Mouse (Mus musculus): ENCODE measurements around the gene Sms. TPM values are rescaled to one million over a fixed set of nuclear protein-coding genes. Genes with fewer than 3 reads are reported as not detected.

Gene Sms
- polyA plus RNA-seq, 1 experiment from 2014 or later = 31.2 TPM

DNA sequence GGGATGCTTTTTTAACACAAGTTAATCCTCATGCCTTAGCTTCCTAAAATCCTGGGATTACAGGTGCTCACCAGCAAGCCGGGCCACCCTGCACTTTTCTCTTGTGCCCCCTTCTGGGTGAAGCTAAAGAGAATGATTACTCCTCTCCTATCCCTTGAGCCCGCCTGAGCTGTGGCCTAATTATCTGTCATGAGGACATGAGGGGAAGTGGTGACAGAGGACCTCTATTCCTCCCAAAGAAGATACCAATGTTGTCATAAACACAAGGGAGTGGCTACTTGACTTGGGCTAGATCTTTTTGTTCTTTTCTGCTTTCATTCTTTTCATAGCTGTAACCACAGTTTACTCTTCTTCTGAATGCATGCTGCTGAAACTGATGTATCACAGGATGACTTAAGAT, 9.2 kb downstream of the Sms start:
- 45% methylated on average over 2 of the region's 2 CpGs for WGBS (ENCODE audit: insufficient replicate concordance)
- Histone ChIP-seq H3K9ac (no peak overlapping the region), H3K4me3 (no peak overlapping the region), H3K4me1 (no peaks in the 10 kb centered on the region), H3K36me3 (no peaks in the 10 kb centered on the region), H3K4me2 (no peak overlapping the region), H3K27ac (no peak overlapping the region), H3K9me3 (replicated peaks) (no peaks in the 10 kb centered on the region), H3K27me3 (replicated peaks) (no peaks in the 10 kb centered on the region)
- ATAC-seq = no peak

DNA sequence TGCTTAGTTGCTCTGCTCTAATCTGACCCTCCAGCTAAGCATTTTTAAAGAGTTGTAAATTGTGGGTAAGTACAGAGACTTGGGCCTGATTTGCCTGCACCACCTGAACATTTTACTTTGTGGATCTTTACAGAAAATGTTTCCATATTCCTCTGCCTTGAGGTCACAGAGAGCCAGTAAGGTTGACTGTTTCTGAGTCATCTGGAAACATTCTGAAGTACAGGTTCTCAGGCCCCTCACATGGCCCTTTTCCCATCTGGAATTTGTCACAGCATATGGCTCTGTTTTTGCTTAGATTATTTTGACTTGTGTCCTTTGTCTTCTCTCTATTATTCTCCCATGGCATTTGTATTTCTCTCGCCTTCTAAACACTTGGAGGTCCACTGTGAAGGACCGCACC, 10.2 kb downstream of the Sms start:
- H3K27me3 ChIP-seq (replicated peaks) = no peaks in the 10 kb centered on the region
- H3K9ac ChIP-seq = no peak overlapping the region
- no peaks in the 10 kb centered on the region for H3K36me3 ChIP-seq
- WGBS (ENCODE audit: insufficient replicate concordance) = 70% methylated on average over 2 of the region's 2 CpGs
- H3K27ac ChIP-seq = no peak overlapping the region
- H3K9me3 ChIP-seq (replicated peaks) = no peaks in the 10 kb centered on the region
- no peak for ATAC-seq
- no peak overlapping the region for H3K4me3 ChIP-seq
- no peaks in the 10 kb centered on the region for H3K4me1 ChIP-seq
- no peak overlapping the region for H3K4me2 ChIP-seq

DNA sequence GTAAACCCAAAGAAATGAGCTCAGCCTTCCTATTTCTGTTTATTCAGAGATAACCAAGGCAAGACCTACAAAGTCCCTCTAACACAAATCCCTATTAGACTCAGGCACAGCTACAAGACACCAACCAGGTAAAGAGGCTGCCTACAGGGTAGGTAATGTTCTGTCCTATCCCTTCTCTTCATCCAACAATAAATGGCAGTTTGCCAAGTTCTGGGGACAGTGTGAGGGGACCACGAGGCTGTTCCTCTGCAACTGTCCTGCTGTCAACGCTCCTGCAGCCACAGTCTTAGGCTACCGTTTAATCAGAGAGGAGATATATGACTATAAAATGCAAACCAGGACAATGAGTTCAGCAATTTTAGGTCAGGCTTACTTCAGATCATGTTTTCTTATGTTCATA, 14.8 kb downstream of the Sms start:
- H3K36me3 ChIP-seq = no peaks in the 10 kb centered on the region
- no peak overlapping the region for H3K4me2 ChIP-seq
- H3K9ac ChIP-seq = no peak overlapping the region
- no peaks in the 10 kb centered on the region for H3K9me3 ChIP-seq (replicated peaks)
- H3K4me1 ChIP-seq = no peaks in the 10 kb centered on the region
- H3K27ac ChIP-seq = no peak overlapping the region
- no peak overlapping the region for H3K4me3 ChIP-seq
- no peaks in the 10 kb centered on the region for H3K27me3 ChIP-seq (replicated peaks)
- ATAC-seq = no peak
- WGBS (ENCODE audit: insufficient replicate concordance) = 58% methylated on average over 3 of the region's 3 CpGs

DNA sequence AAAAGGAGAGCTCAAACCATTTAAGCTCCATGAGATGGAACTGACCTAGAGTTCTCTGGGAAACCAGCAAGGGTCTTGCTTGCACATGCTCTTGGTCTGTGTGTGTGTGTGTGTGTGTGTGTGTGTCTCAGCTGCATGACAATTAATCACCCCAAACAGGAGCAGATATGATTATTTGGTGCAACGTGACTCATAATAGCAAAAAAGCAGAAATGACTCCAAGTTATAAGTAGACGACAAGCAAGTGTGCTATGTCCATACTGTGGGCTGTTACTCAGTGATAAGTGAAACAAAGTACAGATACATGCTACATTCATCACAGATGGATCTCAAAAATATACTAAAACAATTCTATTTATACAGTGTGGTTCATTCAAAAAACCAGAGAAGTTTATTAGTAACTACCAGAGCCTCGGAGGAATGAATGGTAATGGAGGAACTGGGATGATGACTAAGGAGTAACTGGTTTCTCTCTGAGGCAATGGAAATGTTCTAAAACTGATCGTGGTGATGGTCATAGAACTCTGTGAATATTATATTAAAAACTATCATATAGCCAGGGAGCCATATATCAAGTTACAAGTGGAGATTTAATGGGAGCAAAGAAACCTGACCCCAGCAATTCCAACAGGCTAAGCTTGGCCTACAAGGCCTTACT, 15.8 kb downstream of the Sms start:
- Histone ChIP-seq H3K27me3 (replicated peaks) (no peaks in the 10 kb centered on the region), H3K27ac (no peak overlapping the region), H3K36me3 (no peaks in the 10 kb centered on the region), H3K4me3 (no peak overlapping the region), H3K9me3 (replicated peaks) (no peaks in the 10 kb centered on the region), H3K4me1 (no peaks in the 10 kb centered on the region), H3K9ac (no peak overlapping the region), H3K4me2 (no peak overlapping the region)
- WGBS (ENCODE audit: insufficient replicate concordance) = 66% methylated on average over 4 of the region's 4 CpGs
- ATAC-seq = no peak

DNA sequence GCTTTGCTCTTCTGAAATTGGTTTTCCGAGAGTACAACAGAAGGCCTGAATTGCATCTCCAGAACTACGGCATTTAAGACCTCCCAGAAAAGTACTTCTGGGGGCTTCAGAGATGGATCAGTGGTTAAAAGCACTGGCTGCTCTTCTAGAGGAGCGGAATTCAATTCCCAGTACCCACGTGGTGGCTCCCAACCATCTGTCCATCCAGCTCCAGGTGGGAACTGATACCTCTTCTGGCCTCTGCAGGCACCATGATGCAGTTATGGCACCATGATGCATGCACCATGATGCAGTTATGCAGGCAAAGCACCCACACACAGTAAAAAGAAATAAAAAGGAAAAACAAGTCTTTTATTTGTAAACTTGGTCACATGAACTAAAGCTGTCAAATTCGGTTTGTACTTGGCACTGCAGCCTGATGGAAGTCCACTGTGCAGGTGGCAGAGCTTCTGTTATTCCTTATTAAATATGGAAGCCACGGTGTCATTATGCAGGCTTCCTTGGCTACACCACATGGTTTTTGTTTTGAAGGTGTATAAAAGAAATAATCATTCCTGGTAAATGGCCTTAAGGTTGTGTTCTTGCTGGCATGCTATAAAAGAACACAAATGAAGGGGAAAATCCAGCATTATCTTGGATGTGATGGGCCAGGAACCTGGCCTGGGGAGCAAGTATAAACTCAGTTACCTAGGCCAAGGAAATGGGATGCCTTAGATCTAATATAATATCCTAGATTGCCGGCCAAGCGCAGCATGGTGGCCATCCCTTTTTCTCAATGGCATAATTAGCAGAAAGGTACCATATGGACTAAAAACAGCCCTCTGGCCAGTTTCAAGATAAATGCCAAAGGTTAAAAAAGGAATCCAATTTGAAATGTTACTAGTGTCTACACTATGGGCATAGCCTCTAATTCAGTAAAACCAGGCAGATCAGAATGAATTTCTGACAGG, 20.1 kb downstream of the Sms start:
- WGBS (ENCODE audit: insufficient replicate concordance) = 80% methylated on average over 8 of the region's 8 CpGs
- Histone ChIP-seq H3K4me3 (no peak overlapping the region), H3K27me3 (replicated peaks) (no peaks in the 10 kb centered on the region), H3K9me3 (replicated peaks) (no peaks in the 10 kb centered on the region), H3K4me2 (no peak overlapping the region), H3K36me3 (no peaks in the 10 kb centered on the region), H3K27ac (no peak overlapping the region), H3K9ac (no peak overlapping the region), H3K4me1 (no peaks in the 10 kb centered on the region)
- no peak for ATAC-seq

DNA sequence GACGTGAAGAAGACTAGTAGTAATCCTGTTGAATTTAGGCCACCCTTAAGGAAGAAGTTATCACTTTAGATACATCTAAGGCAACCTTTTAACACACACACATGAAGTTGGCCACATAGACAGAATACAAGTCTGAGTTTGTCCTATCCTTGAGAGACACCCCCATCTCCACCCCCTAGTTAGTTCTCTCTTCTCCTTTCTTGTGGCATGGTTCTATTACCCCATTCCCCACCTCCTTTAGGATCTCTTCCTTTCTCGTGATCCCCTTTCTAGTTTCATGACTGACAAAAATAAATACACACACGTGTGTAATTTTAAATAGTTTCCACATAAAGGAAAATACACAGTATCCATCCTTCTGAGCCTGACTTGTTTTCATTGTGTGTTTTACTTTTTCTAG, 23.3 kb downstream of the Sms start:
- WGBS (ENCODE audit: insufficient replicate concordance) = 76% methylated on average over 3 of the region's 3 CpGs
- no peak overlapping the region for H3K27ac ChIP-seq
- no peaks in the 10 kb centered on the region for H3K27me3 ChIP-seq (replicated peaks)

DNA sequence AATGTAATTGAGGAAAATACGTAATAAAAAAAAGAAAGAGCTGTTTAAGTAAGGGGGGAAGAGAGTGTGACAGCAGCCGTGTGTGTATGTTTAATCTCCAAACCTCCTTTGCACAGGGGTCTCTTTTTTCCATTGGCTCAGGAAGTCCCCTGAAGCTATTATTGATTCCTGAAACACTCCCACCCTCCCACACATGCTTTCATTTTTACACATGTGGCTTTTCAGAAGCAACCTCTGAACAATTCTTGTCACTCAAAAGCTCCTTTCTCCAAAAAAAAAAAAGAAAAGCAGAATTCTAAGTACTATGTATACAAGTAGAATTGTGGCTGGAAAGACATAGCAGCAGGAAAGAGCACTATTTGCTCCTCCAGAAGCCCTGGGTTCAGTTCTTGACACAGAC, 24.0 kb downstream of the Sms start:
- ATAC-seq = no peak
- 78% methylated on average over 2 of the region's 2 CpGs for WGBS (ENCODE audit: insufficient replicate concordance)

More for the DNA sequence above, 23.3 kb downstream of the Sms start:
- Histone ChIP-seq H3K4me3 (no peak overlapping the region), H3K4me1 (no peaks in the 10 kb centered on the region), H3K9ac (no peak overlapping the region), H3K9me3 (replicated peaks) (no peaks in the 10 kb centered on the region), H3K4me2 (no peak overlapping the region), H3K36me3 (peaks cover 5% of the 10 kb centered on the region; the same call in 1 of the 2 replicates)
- ATAC-seq = no peak

DNA sequence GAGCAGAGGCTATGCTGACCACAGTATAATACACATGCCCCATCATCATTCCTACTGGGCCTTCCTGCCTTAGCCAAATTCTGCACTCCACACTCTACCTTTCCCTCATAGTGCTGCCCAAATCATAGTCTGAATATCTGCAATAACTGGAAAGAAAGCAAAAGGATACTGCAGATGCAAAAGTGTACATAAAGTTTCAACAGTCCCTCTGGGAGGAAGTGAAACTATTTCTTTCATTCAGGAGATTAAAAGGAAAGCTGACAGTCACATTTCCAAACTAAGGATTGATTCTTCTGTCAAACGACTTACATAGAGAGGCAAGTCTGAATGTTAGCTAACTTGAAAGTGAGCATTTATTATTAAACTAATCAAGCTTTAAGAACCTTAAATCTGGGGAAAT, 26.1 kb downstream of the Sms start:
- WGBS (ENCODE audit: insufficient replicate concordance) = 49% methylated on average over 1 of the region's 1 CpGs
- Histone ChIP-seq H3K9me3 (replicated peaks) (no peaks in the 10 kb centered on the region), H3K27ac (no peak overlapping the region)

More for the DNA sequence above, 24.0 kb downstream of the Sms start:
- no peaks in the 10 kb centered on the region for H3K27me3 ChIP-seq (replicated peaks)
- no peak overlapping the region for H3K9ac ChIP-seq
- peaks cover 5% of the 10 kb centered on the region; the same call in 1 of the 2 replicates for H3K36me3 ChIP-seq
- no peak overlapping the region for H3K4me3 ChIP-seq
- no peaks in the 10 kb centered on the region for H3K9me3 ChIP-seq (replicated peaks)
- H3K4me2 ChIP-seq = no peak overlapping the region
- no peaks in the 10 kb centered on the region for H3K4me1 ChIP-seq
- H3K27ac ChIP-seq = no peak overlapping the region

DNA sequence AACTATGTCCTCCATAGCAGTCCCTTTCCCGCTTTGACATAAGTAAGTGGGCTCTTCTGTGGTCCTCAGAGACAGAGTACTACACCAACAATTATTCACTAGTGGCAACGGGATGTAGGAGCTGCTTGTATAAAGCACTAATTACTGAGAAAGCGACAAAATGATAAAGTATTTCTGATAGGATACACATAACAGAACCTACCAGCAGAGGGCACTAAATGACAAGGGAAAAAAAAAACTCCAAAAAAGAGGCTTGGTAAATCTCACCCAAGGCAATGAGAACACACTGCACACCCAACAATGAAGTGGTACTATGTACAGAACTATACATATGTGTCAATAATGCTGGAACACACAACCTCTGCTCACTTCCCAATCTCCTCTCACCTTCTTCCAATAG, 29.4 kb downstream of the Sms start:
- Histone ChIP-seq H3K27me3 (replicated peaks) (no peaks in the 10 kb centered on the region), H3K9ac (no peak overlapping the region), H3K9me3 (replicated peaks) (no peaks in the 10 kb centered on the region), H3K4me2 (no peak overlapping the region), H3K36me3 (peaks cover 8% of the 10 kb centered on the region), H3K27ac (no peak overlapping the region), H3K4me3 (no peak overlapping the region), H3K4me1 (no peaks in the 10 kb centered on the region)
- no peak for ATAC-seq
- 60% methylated on average over 3 of the region's 3 CpGs for WGBS (ENCODE audit: insufficient replicate concordance)

More for the DNA sequence above, 26.1 kb downstream of the Sms start:
- H3K4me1 ChIP-seq = no peaks in the 10 kb centered on the region
- no peak overlapping the region for H3K9ac ChIP-seq
- peaks cover 5% of the 10 kb centered on the region for H3K36me3 ChIP-seq
- H3K4me2 ChIP-seq = no peak overlapping the region
- ATAC-seq = no peak
- no peak overlapping the region for H3K4me3 ChIP-seq
- H3K27me3 ChIP-seq (replicated peaks) = no peaks in the 10 kb centered on the region

DNA sequence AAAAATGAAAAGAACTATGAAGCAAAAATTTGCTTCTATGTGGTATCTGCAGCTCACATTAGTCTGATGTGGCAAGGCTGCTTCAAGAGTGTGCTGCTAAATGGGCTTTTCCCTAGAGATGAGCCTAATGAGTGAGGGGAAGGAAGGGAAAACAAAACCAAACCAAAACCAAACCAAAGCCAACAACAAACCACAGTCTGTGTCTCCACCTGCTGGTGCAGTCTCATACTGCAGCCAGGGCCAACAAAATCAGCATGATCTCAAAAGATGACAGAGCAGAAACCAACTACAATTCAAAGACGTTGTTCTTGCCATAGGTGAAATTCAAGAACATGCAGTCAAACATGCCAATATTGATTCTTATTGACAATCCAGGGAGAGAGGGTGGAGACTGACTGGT, 37.7 kb downstream of the Sms start:
- Histone ChIP-seq H3K27me3 (replicated peaks) (no peaks in the 10 kb centered on the region), H3K4me3 (no peak overlapping the region), H3K9me3 (replicated peaks) (no peaks in the 10 kb centered on the region), H3K9ac (no peak overlapping the region), H3K4me2 (no peak overlapping the region), H3K4me1 (no peaks in the 10 kb centered on the region), H3K27ac (no peak overlapping the region), H3K36me3 (peaks cover 10% of the 10 kb centered on the region)
- 47% methylated on average over 1 of the region's 1 CpGs for WGBS (ENCODE audit: insufficient replicate concordance)
- no peak for ATAC-seq

DNA sequence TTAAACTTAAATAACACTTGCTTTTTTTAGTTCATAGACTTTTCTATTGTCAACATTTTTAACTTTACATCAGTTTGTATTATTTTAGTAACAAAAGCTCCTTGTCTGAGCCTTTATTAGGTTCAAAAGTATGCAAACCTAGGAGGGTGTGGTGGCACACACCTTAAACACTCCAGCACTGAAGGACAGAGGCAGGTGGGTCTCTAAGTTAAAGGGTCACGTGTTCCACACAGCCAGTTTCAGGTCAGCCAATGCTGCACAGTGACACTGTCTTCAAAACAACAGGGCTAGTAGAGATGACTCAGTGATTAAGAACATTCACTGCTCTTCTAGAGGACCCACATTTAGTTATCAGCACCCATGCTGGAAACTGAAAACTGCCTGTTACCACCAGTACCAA, 43.1 kb downstream of the Sms start:
- Histone ChIP-seq H3K4me2 (no peak overlapping the region), H3K27ac (no peak overlapping the region), H3K36me3 (0 out of 2 replicates have a peak, but pooled peaks cover 4% of the 10 kb centered on the region), H3K27me3 (replicated peaks) (no peaks in the 10 kb centered on the region), H3K9ac (no peak overlapping the region), H3K9me3 (replicated peaks) (no peaks in the 10 kb centered on the region), H3K4me3 (no peak overlapping the region), H3K4me1 (no peaks in the 10 kb centered on the region)
- 62% methylated on average over 1 of the region's 1 CpGs for WGBS (ENCODE audit: insufficient replicate concordance)
- no peak for ATAC-seq

DNA sequence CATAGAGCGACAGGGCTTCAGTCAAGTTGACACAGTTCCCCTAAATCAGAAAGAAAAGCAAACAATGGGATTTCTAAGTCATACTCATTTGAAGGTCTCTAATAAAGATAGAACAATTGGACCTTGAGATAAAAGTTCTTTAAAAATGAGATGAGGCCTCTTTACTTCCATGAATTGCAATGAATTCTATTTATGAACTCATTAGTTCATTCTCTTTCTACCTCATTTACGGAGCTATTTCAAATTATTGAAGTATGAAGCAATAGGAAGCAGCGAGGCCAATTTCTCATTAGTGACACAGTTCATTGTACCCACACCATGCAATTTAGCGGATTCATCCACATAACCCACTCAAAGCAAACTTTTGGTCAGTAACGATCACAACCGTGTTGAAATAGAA, 44.7 kb downstream of the Sms start:
- H3K4me2 ChIP-seq = no peak overlapping the region
- H3K27ac ChIP-seq = no peak overlapping the region
- no peaks in the 10 kb centered on the region for H3K27me3 ChIP-seq (replicated peaks)
- H3K9me3 ChIP-seq (replicated peaks) = no peaks in the 10 kb centered on the region
- H3K4me1 ChIP-seq = no peaks in the 10 kb centered on the region
- H3K9ac ChIP-seq = no peak overlapping the region
- 0 out of 2 replicates have a peak, but pooled peaks cover 4% of the 10 kb centered on the region for H3K36me3 ChIP-seq
- 85% methylated on average over 6 of the region's 6 CpGs for whole genome bisulfite sequencing (ENCODE audit: insufficient replicate concordance)
- ATAC-seq = no peak
- H3K4me3 ChIP-seq = no peak overlapping the region

Measured in liver, embryonic 12.5 days (tissue).